Mouse (Mus musculus) gastrocnemius, postnatal 36 days (tissue): Measurements from ENCODE around the gene Hdgfl2. TPM values are rescaled to one million over a fixed set of nuclear protein-coding genes. Genes with fewer than 3 reads are reported as not detected.

ENCODE experiments used
- DNase-seq, 2 experiments: peaks; one replicate each; pipeline ENCODE4 v3.0.0; 2022
- intact Hi-C: fragments of 180-260 bp; cut with DNase I; formaldehyde crosslinking; loops from one replicate; pipeline ENCODE4 v1.15.1; 2025
- long read RNA-seq, 2 experiments: library from polyadenylated mRNA; stranded (forward); transcript quantifications; one replicate each; pipeline ENCODE4 v2.0.0; 2021
- total RNA-seq, 2 experiments: library from RNA; stranded (reverse); gene quantifications; 2 replicates each; pipeline ENCODE4 v1.2.3; 2021

Gene Hdgfl2
- 10 to 100 TPM; 20.2 to 26.5 TPM for total RNA-seq
- long read RNA-seq, experiment 1, transcript Hdgfl2-212 (16 exons, 2,270 nt), result major isoform, 12 of 28 reads
- long read RNA-seq, experiment 1, partial matches to known transcripts, result 5 of 28 reads
- long read RNA-seq, experiment 1, other reads (novel, unspliced or antisense), result 8 of 28 reads
- long read RNA-seq, experiment 2, transcript Hdgfl2-212 (16 exons, 2,270 nt), result major isoform, 5 of 22 reads
- long read RNA-seq, experiment 2, partial matches to known transcripts, result 7 of 22 reads
- long read RNA-seq, experiment 2, other reads (novel, unspliced or antisense), result 6 of 22 reads

- intact Hi-C loops, result no loop called here
Observed at GRCm38 (mm10) chr17:56078880-56079795, at the start of gene Hdgfl2. TSS of gene Hdgfl2 (plus strand) at chr17:56079634.

GRCm38 (mm10) chr17:56030238-56030870 lies 49.1 kb upstream of the Hdgfl2 start:
- DNase-seq, result no peak
- intact Hi-C loops, result no loop called here

More at GRCm38 (mm10) chr17:56078880-56079795, at the start of gene Hdgfl2:
- DNase-seq, result peak; percentile 99 to 100

- no peak for DNase-seq
- intact Hi-C loops, result no loop called here
Observed at GRCm38 (mm10) chr17:56030919-56031318, 48.5 kb upstream of the Hdgfl2 start.

- intact Hi-C loops, result no loop called here
- no peak for DNase-seq
Observed at GRCm38 (mm10) chr17:56031431-56031830, 48.0 kb upstream of the Hdgfl2 start.

GRCm38 (mm10) chr17:56032127-56032733 lies 47.2 kb upstream of the Hdgfl2 start:
- intact Hi-C loops, result no loop called here
- no peak for DNase-seq

GRCm38 (mm10) chr17:56032831-56033230 lies 46.6 kb upstream of the Hdgfl2 start:
- intact Hi-C loops, result no loop called here
- DNase-seq, result no peak

- intact Hi-C loops, result no loop called here
- DNase-seq, result peak in 1 of 2 experiments; percentile 60
Observed at GRCm38 (mm10) chr17:56034040-56034725, 45.3 kb upstream of the Hdgfl2 start.

GRCm38 (mm10) chr17:56034726-56035100 lies 44.7 kb upstream of the Hdgfl2 start:
- intact Hi-C loops, result loop anchor here (5.0 kb wide), 1 partner anchor 38 kb away; no protein-coding TSS in a partner anchor
- no peak for DNase-seq

- intact Hi-C loops, result loop anchor here (5.0 kb wide), 1 partner anchor 37 kb away; no protein-coding TSS in a partner anchor
- no peak for DNase-seq
Observed at GRCm38 (mm10) chr17:56035216-56035615, 44.2 kb upstream of the Hdgfl2 start.

GRCm38 (mm10) chr17:56036176-56036900 lies 43.1 kb upstream of the Hdgfl2 start, which contains the start of gene Sh3gl1:
TSS of gene Sh3gl1 (minus strand) at chr17:56036635.
- peak; percentile 98 to 99 for DNase-seq
- intact Hi-C loops, result loop anchor here (5.0 kb wide), 1 partner anchor 36 kb away; no protein-coding TSS in a partner anchor

- intact Hi-C loops, result loop anchor here (5.0 kb wide), 1 partner anchor 35 kb away; no protein-coding TSS in a partner anchor
- DNase-seq, result no peak
Observed at GRCm38 (mm10) chr17:56036901-56037287, 42.5 kb upstream of the Hdgfl2 start.

- intact Hi-C loops, result loop anchor here (5.0 kb wide), 1 partner anchor 34 kb away; no protein-coding TSS in a partner anchor
- DNase-seq, result no peak
Observed at GRCm38 (mm10) chr17:56038583-56039261, 40.7 kb upstream of the Hdgfl2 start.

- no peak for DNase-seq
- intact Hi-C loops, result loop anchor here (5.0 kb wide), 1 partner anchor 33 kb away; no protein-coding TSS in a partner anchor
Observed at GRCm38 (mm10) chr17:56039345-56039744, 40.1 kb upstream of the Hdgfl2 start.

GRCm38 (mm10) chr17:56040030-56040856 lies 39.2 kb upstream of the Hdgfl2 start, which contains the start of gene Chaf1a:
TSS of gene Chaf1a (plus strand) at chr17:56040439.
- intact Hi-C loops, result no loop called here
- peak; percentile 89 to 95 for DNase-seq

- DNase-seq, result no peak
- intact Hi-C loops, result no loop called here
Observed at GRCm38 (mm10) chr17:56040857-56041163, 38.6 kb upstream of the Hdgfl2 start.

- intact Hi-C loops, result no loop called here
- no peak for DNase-seq
Observed at GRCm38 (mm10) chr17:56051369-56051768, 28.1 kb upstream of the Hdgfl2 start.

GRCm38 (mm10) chr17:56054938-56055337 lies 24.5 kb upstream of the Hdgfl2 start:
- no peak for DNase-seq
- intact Hi-C loops, result no loop called here
